Mouse (Mus musculus) hindbrain, embryonic 11.5 days (tissue): ENCODE data around the gene Nup214. TPM values are rescaled to one million over a fixed set of nuclear protein-coding genes. Genes with fewer than 3 reads are reported as not detected.

ENCODE experiments used
- ATAC-seq: fragments of 200-750 bp; cut with Nextera tagmentation; 2 replicates; pipeline ENCODE4 v1.8.0; 2017; ENCODE audit warnings: mild to moderate bottlenecking, moderate TSS enrichment, moderate library complexity; ENCODE audit not compliant: low FRiP score
- DNase-seq: peaks from one replicate; pipeline ENCODE4 v3.0.0-alpha.2; 2015; ENCODE audit warnings: low spot score
- H3K27ac ChIP-seq: fragments of 300-500 bp; sonication (generic); 2 replicates; pipeline ENCODE4 v1.5.1; 2014; ENCODE audit warnings: mild to moderate bottlenecking, low read depth, low read length
- H3K27me3 ChIP-seq: fragments of 300-500 bp; sonication (generic); 2 replicates; pipeline ENCODE4 v1.6.1; 2014; ENCODE audit warnings: mild to moderate bottlenecking, low read length, moderate library complexity, mixed read lengths; ENCODE audit not compliant: control insufficient read depth, insufficient read depth
- H3K36me3 ChIP-seq: fragments of 300-500 bp; sonication (generic); 2 replicates; pipeline ENCODE4 v1.6.1; 2014; ENCODE audit warnings: mild to moderate bottlenecking, low read length, moderate library complexity, mixed read lengths; ENCODE audit not compliant: control insufficient read depth, insufficient read depth
- H3K4me1 ChIP-seq: fragments of 300-500 bp; sonication (generic); replicated peaks from 2 replicates; pipeline ENCODE4 v1.6.1; 2014; ENCODE audit warnings: low read length, mixed read lengths; ENCODE audit not compliant: control insufficient read depth, insufficient read depth
- H3K4me2 ChIP-seq: fragments of 300-500 bp; sonication (generic); replicated peaks from 2 replicates; pipeline ENCODE4 v1.6.1; 2014; ENCODE audit warnings: mild to moderate bottlenecking, low read depth, low read length
- H3K4me3 ChIP-seq: fragments of 300-500 bp; sonication (generic); 2 replicates; pipeline ENCODE4 v1.5.1; 2014; ENCODE audit warnings: low read depth, low read length
- H3K9ac ChIP-seq: fragments of 300-500 bp; sonication (generic); 2 replicates; pipeline ENCODE4 v1.6.1; 2014; ENCODE audit warnings: low read depth, low read length
- H3K9me3 ChIP-seq: fragments of 300-500 bp; sonication (generic); 2 replicates; pipeline ENCODE4 v1.6.1; 2016; ENCODE audit warnings: low read length; ENCODE audit not compliant: control insufficient read depth
- WGBS: fragments of 180-500 bp; shearing (Covaris S2); extraction: QIAGEN DNeasy Blood & Tissue Kit; methylation state at CpG from one replicate; pipeline ENCODE4 v1.1.7; 2014; 5-methylcytosine and 5-hydroxymethylcytosine counted together
- polyA plus RNA-seq: library from polyadenylated mRNA; unstranded; fragments of >200 nt; fragmentation: Nextera tagmentation; extraction: Ambion mirVana; gene quantifications from 2 replicates; pipeline ENCODE4 v1.2.1, GENCODE M21; 2014

Nup214 gene
- polyA plus RNA-seq, 1 experiment from 2014 or later: 76.1 TPM

- Histone ChIP-seq H3K4me1 (no peaks in the 10 kb centered on the region), H3K27me3 (no peaks in the 10 kb centered on the region), H3K27ac (no peak overlapping the region), H3K9ac (no peak overlapping the region), H3K9me3 (no peaks in the 10 kb centered on the region), H3K4me2 (no peak overlapping the region), H3K36me3 (no peaks in the 10 kb centered on the region), H3K4me3 (no peak overlapping the region)
- WGBS: 87% methylated on average over 15 of the region's 15 CpGs
- ATAC-seq (no peak), DNase-seq (no peak)
These were observed 88.6 kb downstream of the Nup214 start for GRCm38 (mm10) chr2:32062626-32063410.

GRCm38 (mm10) chr2:32063451-32064151 is 89.4 kb downstream of the Nup214 start:
- H3K27me3 ChIP-seq: no peaks in the 10 kb centered on the region
- DNase-seq (no peak), ATAC-seq (no peak)
- no peak overlapping the region for H3K9ac ChIP-seq
- no peaks in the 10 kb centered on the region for H3K36me3 ChIP-seq
- no peaks in the 10 kb centered on the region for H3K9me3 ChIP-seq
- no peak overlapping the region for H3K4me3 ChIP-seq
- H3K4me2 ChIP-seq: no peak overlapping the region
- no peaks in the 10 kb centered on the region for H3K4me1 ChIP-seq
- 88% methylated on average over 7 of the region's 7 CpGs for WGBS
- no peak overlapping the region for H3K27ac ChIP-seq

- DNase-seq (no peak), ATAC-seq (no peak)
- no peak overlapping the region for H3K27ac ChIP-seq
- no peaks in the 10 kb centered on the region for H3K9me3 ChIP-seq
- no peak overlapping the region for H3K4me3 ChIP-seq
- no peak overlapping the region for H3K4me2 ChIP-seq
- H3K36me3 ChIP-seq: no peaks in the 10 kb centered on the region
- no peak overlapping the region for H3K9ac ChIP-seq
- H3K27me3 ChIP-seq: no peaks in the 10 kb centered on the region
- WGBS: 69% methylated on average over 13 of the region's 13 CpGs
- H3K4me1 ChIP-seq: no peaks in the 10 kb centered on the region
These were observed 90.7 kb downstream of the Nup214 start for GRCm38 (mm10) chr2:32064913-32065312.

GRCm38 (mm10) chr2:32065371-32065791 is 91.1 kb downstream of the Nup214 start:
- no peak overlapping the region for H3K4me3 ChIP-seq
- 86% methylated on average over 5 of the region's 5 CpGs for WGBS

GRCm38 (mm10) chr2:32066005-32066404 is 91.8 kb downstream of the Nup214 start:
- Histone ChIP-seq H3K9ac (no peak overlapping the region), H3K4me2 (no peak overlapping the region), H3K36me3 (no peaks in the 10 kb centered on the region), H3K4me1 (no peaks in the 10 kb centered on the region), H3K9me3 (no peaks in the 10 kb centered on the region), H3K27ac (no peak overlapping the region), H3K4me3 (no peak overlapping the region), H3K27me3 (no peaks in the 10 kb centered on the region)
- ATAC-seq (no peak), DNase-seq (no peak)
- WGBS: 85% methylated on average over 4 of the region's 4 CpGs

More at GRCm38 (mm10) chr2:32065371-32065791, 91.1 kb downstream of the Nup214 start:
- no peaks in the 10 kb centered on the region for H3K36me3 ChIP-seq
- no peaks in the 10 kb centered on the region for H3K4me1 ChIP-seq
- no peak overlapping the region for H3K4me2 ChIP-seq
- H3K9me3 ChIP-seq: no peaks in the 10 kb centered on the region
- no peak overlapping the region for H3K9ac ChIP-seq
- ATAC-seq: no peak
- H3K27ac ChIP-seq: no peak overlapping the region
- no peak for DNase-seq
- H3K27me3 ChIP-seq: no peaks in the 10 kb centered on the region

GRCm38 (mm10) chr2:32068811-32069607 is 94.8 kb downstream of the Nup214 start:
- no peak overlapping the region; the same call in 1 of the 2 replicates for H3K4me2 ChIP-seq
- DNase-seq (no peak), ATAC-seq (no peak)
- H3K9me3 ChIP-seq: no peaks in the 10 kb centered on the region
- H3K27me3 ChIP-seq: no peaks in the 10 kb centered on the region
- no peak overlapping the region for H3K9ac ChIP-seq
- H3K4me1 ChIP-seq: no peaks in the 10 kb centered on the region
- no peaks in the 10 kb centered on the region for H3K36me3 ChIP-seq
- H3K27ac ChIP-seq: no peak overlapping the region
- H3K4me3 ChIP-seq: no peak overlapping the region
- 56% methylated on average over 31 of the region's 31 CpGs for WGBS

- Histone ChIP-seq H3K4me3 (no peak overlapping the region), H3K9me3 (no peaks in the 10 kb centered on the region), H3K4me1 (no peaks in the 10 kb centered on the region), H3K36me3 (no peaks in the 10 kb centered on the region), H3K27me3 (no peaks in the 10 kb centered on the region), H3K4me2 (no peak overlapping the region), H3K27ac (no peak overlapping the region), H3K9ac (no peak overlapping the region)
- DNase-seq: no peak
- 92% methylated on average over 10 of the region's 10 CpGs for WGBS
- ATAC-seq: no peak
These were observed 96.5 kb downstream of the Nup214 start for GRCm38 (mm10) chr2:32070747-32071146.

- no peaks in the 10 kb centered on the region for H3K27me3 ChIP-seq
- no peak overlapping the region for H3K4me3 ChIP-seq
- H3K9me3 ChIP-seq: no peaks in the 10 kb centered on the region
- H3K27ac ChIP-seq: no peak overlapping the region
- no peaks in the 10 kb centered on the region for H3K36me3 ChIP-seq
- no peak for ATAC-seq
- 80% methylated on average over 8 of the region's 8 CpGs for WGBS
- H3K4me1 ChIP-seq: no peaks in the 10 kb centered on the region
- H3K4me2 ChIP-seq: no peak overlapping the region
- H3K9ac ChIP-seq: no peak overlapping the region
- no peak for DNase-seq
These were observed 100.2 kb downstream of the Nup214 start for GRCm38 (mm10) chr2:32074404-32074803.
